30 mouse cellular contexts compared by ENCODE assay signal in the genomic region with DNA sequence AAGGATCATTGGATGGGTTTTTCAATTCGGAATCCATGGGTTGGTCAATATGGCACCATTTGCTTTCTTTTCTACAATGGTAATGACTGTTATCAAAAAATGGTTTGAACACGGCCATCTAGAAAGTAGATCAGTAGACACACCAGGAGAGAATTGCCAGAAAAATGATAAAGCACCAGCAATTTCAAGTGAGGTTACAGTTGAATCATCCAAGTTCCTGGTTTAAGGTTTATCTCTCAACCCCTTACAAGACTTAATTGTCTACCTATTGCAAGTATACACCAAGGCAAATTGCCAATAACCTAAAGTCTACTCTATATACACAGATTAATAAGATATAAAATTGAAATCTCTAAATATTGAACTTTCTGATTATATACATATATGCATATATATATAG.
"Had no signal": no experiment of that assay in that cellular context is flagged by ENCODE, and none has a peak within 500 bp of the region (broad histone marks: within the 10 kb centered on the region; RNA-seq: fewer than 3 reads in every experiment).

No protein-coding gene starts in this region.

- H3K36me3 ChIP-seq: heart, embryonic 12.5 days; heart, embryonic 13.5 days; heart, embryonic 15.5 days; hindbrain, embryonic 10.5 days; hindbrain, embryonic 12.5 days; hindbrain, embryonic 13.5 days; hindbrain, embryonic 15.5 days; intestine, embryonic 15.5 days; kidney, embryonic 15.5 days had no signal

- H3K9me3 ChIP-seq: heart, embryonic 12.5 days; heart, embryonic 13.5 days; heart, embryonic 15.5 days; hindbrain, embryonic 10.5 days; hindbrain, embryonic 12.5 days; hindbrain, embryonic 13.5 days; hindbrain, embryonic 15.5 days; intestine, embryonic 15.5 days; kidney, embryonic 15.5 days had no signal

- H3K27ac ChIP-seq: heart, embryonic 13.5 days; heart, embryonic 15.5 days; hindbrain, embryonic 10.5 days; hindbrain, embryonic 12.5 days; hindbrain, embryonic 13.5 days; hindbrain, embryonic 14.5 days; hindbrain, embryonic 15.5 days; hindbrain, postnatal 0 days; intestine, embryonic 15.5 days; kidney, embryonic 15.5 days; kidney, postnatal 0 days; layer of hippocampus, adult 2 months; left cerebral cortex, adult 2 months had no signal

- H3K9ac ChIP-seq: heart, embryonic 12.5 days; heart, embryonic 13.5 days; heart, embryonic 15.5 days; hindbrain, embryonic 12.5 days; hindbrain, embryonic 13.5 days; hindbrain, embryonic 14.5 days; hindbrain, embryonic 15.5 days; intestine, embryonic 15.5 days; kidney, embryonic 15.5 days had no signal

- H3K27me3 ChIP-seq: heart, embryonic 12.5 days; heart, embryonic 13.5 days; heart, embryonic 15.5 days; hindbrain, embryonic 12.5 days; hindbrain, embryonic 13.5 days; hindbrain, embryonic 15.5 days; intestine, embryonic 15.5 days; kidney, embryonic 15.5 days had no signal

- DNase-seq: heart, postnatal 10 days; heart, postnatal 14 days; heart, postnatal 36 days; heart, postnatal 4 days; kidney, adult 11 months; kidney, adult 18-20 months; kidney, adult 2 months; kidney, adult 8-10 months; kidney, adult 9 months; kidney, postnatal 10 days; kidney, postnatal 14 days; kidney, postnatal 25 days; kidney, postnatal 36 days; kidney, postnatal 4 days; layer of hippocampus, adult 9-11 months; layer of hippocampus, postnatal 36 days had no signal

- H3K4me3 ChIP-seq: heart, embryonic 12.5 days; heart, embryonic 13.5 days; heart, embryonic 15.5 days; hindbrain, embryonic 10.5 days; hindbrain, embryonic 12.5 days; hindbrain, embryonic 13.5 days; hindbrain, embryonic 15.5 days; intestine, embryonic 15.5 days; kidney, embryonic 15.5 days; layer of hippocampus, adult 2 months; left cerebral cortex, adult 2 months had no signal

- H3K4me1 ChIP-seq: hindbrain, embryonic 15.5 days; intestine, embryonic 15.5 days had no signal
